Mouse (Mus musculus) left cerebral cortex, postnatal 36 days (tissue): ENCODE results near the gene Pycard. TPM values are rescaled to one million over a fixed set of nuclear protein-coding genes. Genes with fewer than 3 reads are reported as not detected.
A peak's percentile ranks its signal among the peaks of the same experiment; 100 is the strongest.

ENCODE experiments used
- DNase-seq, 2 experiments: peaks; one replicate each; pipeline ENCODE4 v3.0.0; 2021 to 2022; ENCODE audit warnings: low spot score in 2 of 2, mixed read lengths in 1 of 2
- intact Hi-C: fragments of 180-260 bp; cut with DNase I; formaldehyde crosslinking; loops from one replicate; pipeline ENCODE4 v1.15.1; 2025
- total RNA-seq, 2 experiments: library from RNA; stranded (reverse); gene quantifications; 2 replicates each; pipeline ENCODE4 v1.2.3; 2021

The Pycard gene
- total RNA-seq, 2 experiments from 2014 or later, result 0.79 to 1.8 TPM

GRCm38 (mm10) chr7:128004487-128005362 lies 11.1 kb upstream of the Pycard start:
- intact Hi-C loops, result no loop called here
- no peak for DNase-seq

GRCm38 (mm10) chr7:128004150-128004486 lies 10.5 kb upstream of the Pycard start:
- DNase-seq, result no peak
- intact Hi-C loops, result no loop called here

- intact Hi-C loops, result no loop called here
- peak; percentile 31 to 34 for DNase-seq
These were observed 10.0 kb upstream of the Pycard start, which contains the start of gene Trim72 for GRCm38 (mm10) chr7:128003688-128004087. TSS of gene Trim72 (plus strand) at chr7:128003949.

- DNase-seq, result no peak
- intact Hi-C loops, result no loop called here
These were observed 9.4 kb upstream of the Pycard start for GRCm38 (mm10) chr7:128003098-128003497.

- no peak for DNase-seq
- intact Hi-C loops, result no loop called here
These were observed 6.6 kb upstream of the Pycard start for GRCm38 (mm10) chr7:128000068-128000950.

- DNase-seq, result no peak
- intact Hi-C loops, result no loop called here
These were observed 5.8 kb upstream of the Pycard start for GRCm38 (mm10) chr7:127999436-127999835.

GRCm38 (mm10) chr7:127992488-127993340 lies 953 bp downstream of the Pycard start:
- intact Hi-C loops, result no loop called here
- DNase-seq, result no peak

- DNase-seq, result peak; percentile 56 to 65
- intact Hi-C loops, result no loop called here
These were observed 1.8 kb downstream of the Pycard start for GRCm38 (mm10) chr7:127991643-127992487.

- intact Hi-C loops, result loop anchor here (5.0 kb wide), 1 partner anchor 218 kb away; the partner anchor contains the start of gene Cox6a2
- no peak for DNase-seq
These were observed 4.8 kb downstream of the Pycard start for GRCm38 (mm10) chr7:127988904-127989303.

GRCm38 (mm10) chr7:127980606-127981005 lies 13.1 kb downstream of the Pycard start:
- intact Hi-C loops, result no loop called here
- DNase-seq, result no peak

- DNase-seq, result no peak
- intact Hi-C loops, result no loop called here
These were observed 14.8 kb downstream of the Pycard start for GRCm38 (mm10) chr7:127978856-127979255.

GRCm38 (mm10) chr7:127974413-127974930 lies 19.2 kb downstream of the Pycard start:
- DNase-seq, result no peak
- intact Hi-C loops, result no loop called here

GRCm38 (mm10) chr7:127967922-127968828 lies 25.5 kb downstream of the Pycard start:
- intact Hi-C loops, result loop anchor here (1.0 kb wide), 1 partner anchor 33 kb away; no protein-coding TSS in a partner anchor
- DNase-seq, result peak; percentile 66 to 75

GRCm38 (mm10) chr7:127967004-127967921 lies 26.4 kb downstream of the Pycard start, which contains the start of gene Fus:
TSS of gene Fus (plus strand) at chr7:127967457.
- intact Hi-C loops, result loop anchor here (1.0 kb wide), 1 partner anchor 32 kb away; no protein-coding TSS in a partner anchor
- DNase-seq, result peak; percentile 95

GRCm38 (mm10) chr7:127966371-127966918 lies 27.2 kb downstream of the Pycard start:
- intact Hi-C loops, result no loop called here
- no peak for DNase-seq

GRCm38 (mm10) chr7:127959364-127959763 lies 34.3 kb downstream of the Pycard start:
- intact Hi-C loops, result no loop called here
- no peak for DNase-seq
